Mouse (Mus musculus): ENCODE results near the gene Tmx1. TPM values are rescaled to one million over a fixed set of nuclear protein-coding genes. Genes with fewer than 3 reads are reported as not detected.

Gene Tmx1
- total RNA-seq, 1 experiment from 2014 or later = 53.7 TPM

DNA sequence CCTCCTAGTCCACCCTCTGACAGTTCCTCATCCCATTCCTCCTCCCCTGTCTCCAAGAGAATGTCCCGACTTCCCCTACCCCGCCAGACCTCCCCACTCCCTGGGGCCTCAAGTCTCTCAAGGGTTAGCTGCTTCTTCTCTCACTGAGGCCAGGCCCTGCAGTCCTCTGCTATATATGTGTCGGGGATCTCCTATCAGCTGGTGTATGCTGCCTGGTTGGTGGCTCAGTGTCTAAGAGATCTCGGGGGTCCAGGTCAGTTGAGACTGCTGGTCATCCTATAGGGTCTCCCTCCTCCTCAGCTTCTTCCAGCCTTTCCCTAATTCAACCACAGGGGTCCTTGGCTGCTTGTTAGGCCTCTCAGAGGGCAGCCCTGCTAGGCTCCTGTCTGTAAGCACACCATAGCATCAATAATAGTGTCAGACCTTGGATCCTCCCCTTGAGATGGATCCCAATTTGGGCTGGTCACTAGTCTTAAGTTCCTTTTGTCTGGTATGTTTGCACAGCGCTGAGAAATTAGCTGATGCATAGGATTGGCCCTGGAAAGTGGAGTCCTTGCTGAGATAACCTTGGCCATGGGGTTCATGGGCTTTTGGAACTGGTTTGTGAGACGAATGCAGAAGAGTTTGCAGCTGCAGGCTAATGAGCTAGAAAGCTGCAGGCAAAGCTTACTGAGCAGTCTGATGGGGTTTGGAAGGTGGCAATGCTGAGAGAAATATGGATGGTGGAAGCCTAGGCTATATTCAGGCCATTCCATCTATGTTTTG is 34.0 kb downstream of the Tmx1 start:
- DNase-seq = peak; percentile 15

DNA sequence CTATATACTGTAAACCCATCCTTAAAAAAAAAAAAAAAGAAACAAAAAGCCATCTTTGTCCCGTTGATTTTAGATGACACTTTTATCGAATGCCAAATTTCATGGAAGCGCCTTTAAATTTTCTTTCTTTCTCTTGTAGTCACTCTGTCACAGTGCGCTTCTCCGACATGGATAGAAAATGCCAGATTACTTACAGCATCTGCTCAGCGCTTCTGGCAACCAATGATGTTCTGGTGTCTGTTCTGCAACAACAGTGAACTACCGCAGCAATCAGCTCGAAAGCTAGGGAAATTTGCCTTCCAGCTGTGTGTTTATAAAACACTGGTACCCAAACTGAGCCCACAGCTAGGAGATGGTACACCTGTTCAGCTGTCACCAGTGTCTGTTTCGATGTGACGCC is 39.5 kb downstream of the Tmx1 start:
- DNase-seq = no peak

DNA sequence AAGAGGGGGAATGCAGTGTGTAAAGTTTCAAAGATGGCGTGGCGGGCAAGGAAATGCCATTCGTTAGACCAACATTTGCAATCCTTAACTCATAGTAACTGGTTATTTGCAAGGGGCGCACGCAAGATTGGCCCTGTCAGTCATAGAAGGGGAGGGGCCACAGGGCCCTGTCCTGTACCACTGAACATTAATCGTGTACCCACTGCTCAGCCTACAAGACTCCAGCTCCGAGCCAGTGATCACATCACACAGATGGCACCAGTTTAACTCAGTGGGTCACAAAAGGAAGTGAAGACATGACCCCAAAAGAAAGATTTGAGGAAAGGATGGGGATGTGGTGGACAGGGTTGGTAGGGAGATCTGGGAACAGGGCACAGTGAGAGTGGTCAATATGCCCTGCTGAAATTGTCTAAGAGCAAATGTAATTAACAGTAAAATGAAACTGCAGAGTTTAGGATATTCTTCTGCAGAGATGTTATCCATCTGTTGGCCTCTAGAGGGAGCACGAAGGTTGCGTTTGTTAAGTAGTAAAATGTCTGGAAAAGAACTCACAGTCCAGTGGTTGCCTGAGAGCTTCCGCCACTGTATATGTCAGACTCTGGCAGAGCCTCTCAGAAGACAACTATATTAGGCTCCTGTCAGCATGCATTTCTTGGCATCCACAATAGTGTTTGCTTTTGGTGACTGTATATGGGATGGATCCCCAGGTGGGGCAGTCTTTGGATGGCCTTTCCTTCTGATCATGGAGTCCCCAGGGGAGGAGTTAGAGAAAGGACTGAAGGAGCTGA is 41.8 kb downstream of the Tmx1 start:
- no peak for DNase-seq

- no peak for DNase-seq
These were observed 42.5 kb downstream of the Tmx1 start for GRCm38 (mm10) chr12:70495282-70495922.

DNA sequence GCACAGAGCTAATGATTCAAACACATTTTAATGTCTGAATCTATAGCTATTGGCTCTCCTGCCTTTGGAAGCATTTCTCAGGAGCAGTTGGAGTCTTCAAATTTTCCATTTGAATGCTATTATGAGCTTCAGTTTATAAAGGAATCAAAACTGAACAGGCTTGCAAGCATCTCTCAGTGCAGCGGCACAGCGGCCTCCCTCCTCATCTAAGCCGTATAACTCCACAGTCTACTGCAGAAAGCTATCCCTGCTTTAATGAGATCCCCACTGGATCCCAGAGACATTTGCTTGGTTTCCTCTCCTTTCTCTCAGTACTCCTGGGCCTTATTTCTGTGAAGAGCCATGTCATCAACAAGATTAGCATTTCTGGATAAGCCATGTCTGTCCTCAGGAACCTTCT is 45.2 kb downstream of the Tmx1 start:
- DNase-seq = no peak

DNA sequence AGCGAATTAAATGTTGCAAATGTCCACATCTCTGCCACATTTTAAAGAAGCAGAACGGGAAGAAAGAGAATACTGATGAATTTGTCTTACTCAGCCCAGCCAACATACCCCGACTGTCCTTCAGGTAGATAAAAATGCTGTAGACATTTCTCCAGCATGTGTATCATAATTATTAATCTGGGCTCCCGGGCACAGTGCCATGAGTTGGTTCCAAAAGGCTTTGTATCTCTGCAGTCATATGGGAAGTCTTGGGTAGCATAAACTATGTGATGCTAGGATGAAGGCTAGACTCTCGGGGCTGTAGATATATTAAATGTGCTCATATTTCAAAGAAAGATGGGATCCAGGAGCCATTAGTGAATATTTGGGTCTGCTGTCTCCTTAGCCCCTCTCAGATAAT is 53.1 kb downstream of the Tmx1 start:
- DNase-seq = no peak

- no peak for DNase-seq
These were observed 59.1 kb downstream of the Tmx1 start for GRCm38 (mm10) chr12:70512023-70512422.

DNA sequence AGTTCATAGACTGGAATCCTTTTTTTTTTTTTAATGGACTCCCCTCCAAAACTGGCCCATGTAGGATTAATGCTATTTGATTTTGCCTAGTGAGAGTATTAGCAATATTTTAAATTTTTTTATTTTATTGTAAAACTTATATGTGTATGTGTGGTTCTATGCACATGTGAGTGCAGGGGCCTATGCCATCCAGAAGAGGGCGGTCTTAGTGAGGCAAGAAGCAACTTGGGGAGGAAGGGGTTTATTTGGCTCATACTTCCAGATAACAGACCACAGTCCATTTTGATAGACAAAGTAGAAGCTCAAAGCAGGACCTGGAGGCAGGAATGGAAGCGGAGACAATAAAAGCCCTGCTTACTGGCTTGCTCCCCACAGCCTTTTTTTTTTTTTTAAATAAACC is 59.5 kb downstream of the Tmx1 start:
- DNase-seq = no peak

Other genes starting within 250 kb of the Tmx1 start
- 82.2 and 92.3 TPM in 2 replicates for gene Pygl, start 221.6 kb upstream of the Tmx1 start, total RNA-seq (2021)
- 1.5 and 2.3 TPM in 2 replicates for gene Trim9, start 105.5 kb upstream of the Tmx1 start, total RNA-seq (2021)

All from adrenal gland, postnatal 25 days (tissue).